Mouse (Mus musculus) midbrain, embryonic 11.5 days (tissue): ENCODE measurements around the gene Cab39l. TPM values are rescaled to one million over a fixed set of nuclear protein-coding genes. Genes with fewer than 3 reads are reported as not detected.
"Not testable (repeated sequence)": the region's sequence is repeated elsewhere in the genome, so short reads cannot be mapped to it uniquely, and the experiment has no call there.

Source experiments
- ATAC-seq: fragments of 200-750 bp; cut with Nextera tagmentation; 2 replicates; pipeline ENCODE4 v1.8.0; 2017; ENCODE audit warnings: moderate TSS enrichment, moderate library complexity; ENCODE audit not compliant: low FRiP score
- DNase-seq: peaks from one replicate; pipeline ENCODE4 v3.0.0; 2015; ENCODE audit warnings: low spot score; ENCODE audit errors: missing footprints
- H3K27ac ChIP-seq: fragments of 300-500 bp; sonication (generic); 2 replicates; pipeline ENCODE4 v1.5.1; 2014; ENCODE audit warnings: low read depth, low read length
- H3K27me3 ChIP-seq: fragments of 300-500 bp; sonication (generic); 2 replicates; pipeline ENCODE4 v1.6.1; 2014; ENCODE audit warnings: mild to moderate bottlenecking, low read length, moderate library complexity, mixed read lengths; ENCODE audit not compliant: control insufficient read depth, insufficient read depth
- H3K36me3 ChIP-seq: fragments of 300-500 bp; sonication (generic); 2 replicates; pipeline ENCODE4 v1.6.1; 2014; ENCODE audit warnings: mild to moderate bottlenecking, low read length, moderate library complexity, mixed read lengths; ENCODE audit not compliant: control insufficient read depth, insufficient read depth
- H3K4me1 ChIP-seq: fragments of 300-500 bp; sonication (generic); 2 replicates; pipeline ENCODE4 v1.6.1; 2014; ENCODE audit warnings: low read length; ENCODE audit not compliant: control insufficient read depth, insufficient read depth
- H3K4me2 ChIP-seq: fragments of 300-500 bp; sonication (generic); 2 replicates; pipeline ENCODE4 v1.6.1; 2014; ENCODE audit warnings: mild to moderate bottlenecking, moderate library complexity
- H3K4me3 ChIP-seq: fragments of 300-500 bp; sonication (generic); 2 replicates; pipeline ENCODE4 v1.5.1; 2014; ENCODE audit warnings: low read depth, low read length
- H3K9ac ChIP-seq: fragments of 300-500 bp; sonication (generic); 2 replicates; pipeline ENCODE4 v1.6.1; 2014; ENCODE audit warnings: low read length
- H3K9me3 ChIP-seq: fragments of 300-500 bp; sonication (generic); 2 replicates; pipeline ENCODE4 v1.6.1; 2016; ENCODE audit warnings: low read length; ENCODE audit not compliant: control insufficient read depth
- WGBS: fragments of 180-500 bp; shearing (Covaris S2); extraction: QIAGEN DNeasy Blood & Tissue Kit; methylation state at CpG from one replicate; pipeline ENCODE4 v1.1.7; 2014; 5-methylcytosine and 5-hydroxymethylcytosine counted together
- polyA plus RNA-seq: library from polyadenylated mRNA; unstranded; fragments of >200 nt; fragmentation: Nextera tagmentation; extraction: Ambion mirVana; gene quantifications from 2 replicates; pipeline ENCODE4 v1.2.1, GENCODE M21; 2014

The Cab39l gene
- polyA plus RNA-seq, 1 experiment from 2014 or later = 47.3 TPM

- Histone ChIP-seq H3K27ac (no peak overlapping the region), H3K36me3 (no peaks in the 10 kb centered on the region), H3K4me3 (no peak overlapping the region), H3K4me1 (no peaks in the 10 kb centered on the region), H3K27me3 (no peaks in the 10 kb centered on the region), H3K9ac (no peak overlapping the region), H3K9me3 (no peaks in the 10 kb centered on the region), H3K4me2 (no peak overlapping the region)
- DNase-seq = peak; percentile 93
- ATAC-seq = no peak
- WGBS = 24% methylated on average over 5 of the region's 5 CpGs
Measured at GRCm38 (mm10) chr14:59605671-59606353, 165.0 kb downstream of the Cab39l start.

- no peaks in the 10 kb centered on the region for H3K4me1 ChIP-seq
- DNase-seq (peak; percentile 60), ATAC-seq (no peak)
- no peaks in the 10 kb centered on the region for H3K9me3 ChIP-seq
- H3K27ac ChIP-seq = no peak overlapping the region
- H3K36me3 ChIP-seq = no peaks in the 10 kb centered on the region
- no peak overlapping the region for H3K4me3 ChIP-seq
- 46% methylated on average over 3 of the region's 3 CpGs for WGBS
- no peak overlapping the region for H3K9ac ChIP-seq
- H3K4me2 ChIP-seq = no peak overlapping the region
- H3K27me3 ChIP-seq = no peaks in the 10 kb centered on the region
Measured at GRCm38 (mm10) chr14:59607021-59607420, 166.2 kb downstream of the Cab39l start.

- DNase-seq (peak; percentile 94), ATAC-seq (no peak)
- no peaks in the 10 kb centered on the region for H3K9me3 ChIP-seq
- no peak overlapping the region for H3K4me2 ChIP-seq
- H3K4me1 ChIP-seq = no peaks in the 10 kb centered on the region
- H3K4me3 ChIP-seq = no peak overlapping the region
- H3K27me3 ChIP-seq = no peaks in the 10 kb centered on the region
- H3K36me3 ChIP-seq = no peaks in the 10 kb centered on the region
- WGBS = 56% methylated on average over 14 of the region's 14 CpGs
- no peak overlapping the region for H3K27ac ChIP-seq
- H3K9ac ChIP-seq = no peak overlapping the region
Measured at GRCm38 (mm10) chr14:59612920-59613625, 172.3 kb downstream of the Cab39l start.

DNA sequence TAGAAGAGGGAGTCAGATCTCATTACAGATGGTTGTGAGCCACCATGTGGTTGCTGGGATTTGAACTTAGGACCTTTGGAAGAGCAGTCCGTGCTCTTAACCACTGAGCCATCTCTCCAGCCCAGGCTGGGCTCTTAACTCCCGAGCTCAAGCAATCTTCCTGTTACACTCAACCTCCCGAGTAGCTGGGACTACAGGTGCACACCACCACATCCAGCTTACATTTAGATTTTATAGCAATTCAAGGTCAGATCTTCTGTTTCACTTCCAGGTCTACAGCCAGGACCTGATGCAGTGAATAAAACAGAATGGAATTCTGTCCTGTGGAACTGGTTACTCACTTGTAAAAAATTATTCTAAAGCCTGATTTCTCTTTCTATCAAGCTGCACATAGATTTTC, 173.4 kb downstream of the Cab39l start:
- not testable (repeated sequence) for H3K27me3 ChIP-seq, H3K4me1 ChIP-seq, DNase-seq, H3K36me3 ChIP-seq, H3K4me2 ChIP-seq, ATAC-seq, H3K4me3 ChIP-seq, H3K9me3 ChIP-seq, H3K27ac ChIP-seq, H3K9ac ChIP-seq
- 73% methylated on average over 3 of the region's 3 CpGs for WGBS

- no peak for ATAC-seq
- no peaks in the 10 kb centered on the region for H3K27me3 ChIP-seq
- no peaks in the 10 kb centered on the region for H3K4me1 ChIP-seq
- peak; percentile 56 for DNase-seq
- no peaks in the 10 kb centered on the region for H3K9me3 ChIP-seq
- no peak overlapping the region for H3K27ac ChIP-seq
- 38% methylated on average over 7 of the region's 7 CpGs for WGBS
- no peak overlapping the region for H3K4me3 ChIP-seq
- no peak overlapping the region for H3K4me2 ChIP-seq
- no peaks in the 10 kb centered on the region for H3K36me3 ChIP-seq
- H3K9ac ChIP-seq = no peak overlapping the region
Measured at GRCm38 (mm10) chr14:59616802-59617201, 176.0 kb downstream of the Cab39l start.

DNA sequence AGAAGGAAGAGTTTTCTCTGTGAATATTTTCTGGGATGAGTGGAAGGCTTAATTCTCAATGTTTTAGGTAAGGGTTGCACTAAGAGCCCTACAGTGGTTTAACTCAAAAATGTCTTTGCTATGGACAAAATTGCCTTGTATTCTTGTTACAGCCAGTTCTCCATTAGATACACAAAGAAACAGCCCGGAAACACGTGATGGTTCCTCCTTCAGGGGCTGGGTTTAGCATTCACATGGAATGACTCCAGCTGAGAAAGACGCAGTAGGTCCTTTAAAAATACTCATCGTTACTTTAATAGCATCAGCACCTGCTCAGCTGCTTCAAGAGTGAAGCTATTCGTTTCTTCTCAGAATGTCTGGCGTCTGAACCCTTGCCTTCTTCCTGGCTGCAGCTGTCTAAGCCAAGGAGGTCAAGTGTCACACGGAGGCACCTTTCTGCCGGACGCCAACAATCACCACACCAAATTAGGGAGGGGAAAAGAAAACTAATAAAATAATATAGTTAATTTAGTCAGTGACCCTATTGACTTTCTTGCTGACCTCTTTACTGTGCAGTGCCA, 183.6 kb downstream of the Cab39l start:
- H3K4me2 ChIP-seq = no peak overlapping the region
- peaks cover 10% of the 10 kb centered on the region for H3K4me1 ChIP-seq
- ATAC-seq = no peak
- no peaks in the 10 kb centered on the region for H3K9me3 ChIP-seq
- H3K4me3 ChIP-seq = no peak overlapping the region
- 35% methylated on average over 9 of the region's 9 CpGs for WGBS
- no peak for DNase-seq
- H3K36me3 ChIP-seq = no peaks in the 10 kb centered on the region
- no peak overlapping the region for H3K9ac ChIP-seq
- H3K27me3 ChIP-seq = peaks cover 18% of the 10 kb centered on the region
- no peak overlapping the region for H3K27ac ChIP-seq

DNA sequence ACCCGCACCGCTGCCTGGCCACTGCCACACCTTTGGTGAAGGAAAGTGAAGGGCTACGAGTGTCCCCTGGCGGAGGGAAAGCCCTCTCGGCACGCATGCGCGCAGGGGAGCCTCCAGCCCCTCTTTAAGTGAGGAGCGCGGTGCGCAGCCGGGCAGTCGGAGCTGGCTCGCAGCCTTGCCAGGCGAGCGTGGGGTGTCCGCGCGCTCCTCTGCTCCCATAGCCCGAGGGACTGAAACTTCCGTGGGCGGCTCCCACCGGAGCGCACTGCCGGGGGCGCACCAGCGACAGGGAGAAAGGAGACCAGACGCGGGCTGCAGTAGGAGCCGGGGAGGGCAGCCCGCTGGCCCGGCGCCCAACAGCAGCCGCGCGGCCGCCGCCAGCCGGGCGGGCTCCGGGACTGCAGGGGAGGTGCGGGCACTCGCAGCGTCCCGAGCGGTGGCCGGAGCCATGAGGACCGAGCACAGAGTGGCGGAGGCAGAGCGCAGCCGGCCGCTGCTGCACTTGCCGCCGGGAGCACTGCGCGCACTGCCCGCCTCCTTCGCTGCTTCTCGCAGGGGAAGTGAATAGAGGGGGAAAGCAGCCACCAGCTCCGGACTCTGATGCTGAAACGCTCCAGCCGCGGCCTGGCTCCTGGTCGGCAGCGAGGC, 184.5 kb downstream of the Cab39l start, which contains the start of gene Shisa2:
Gene Shisa2 (plus strand): TSS at position 151 of the 648 bp plus-strand sequence.
- Histone ChIP-seq H3K27me3 (peaks cover 18% of the 10 kb centered on the region), H3K4me1 (peaks cover 10% of the 10 kb centered on the region), H3K27ac (peak within 1 kb of the TSS; percentile 40; the same call in 1 of the 2 replicates), H3K36me3 (no peaks in the 10 kb centered on the region), H3K4me2 (peak within 1 kb of the TSS; percentile 72), H3K4me3 (peak within 1 kb of the TSS; percentile 55), H3K9ac (peak within 1 kb of the TSS; percentile 62), H3K9me3 (no peaks in the 10 kb centered on the region)
- under 1% methylated on average over 64 of the region's 65 CpGs for WGBS
- ATAC-seq (peak; percentile 88), DNase-seq (peak; percentile 98)

DNA sequence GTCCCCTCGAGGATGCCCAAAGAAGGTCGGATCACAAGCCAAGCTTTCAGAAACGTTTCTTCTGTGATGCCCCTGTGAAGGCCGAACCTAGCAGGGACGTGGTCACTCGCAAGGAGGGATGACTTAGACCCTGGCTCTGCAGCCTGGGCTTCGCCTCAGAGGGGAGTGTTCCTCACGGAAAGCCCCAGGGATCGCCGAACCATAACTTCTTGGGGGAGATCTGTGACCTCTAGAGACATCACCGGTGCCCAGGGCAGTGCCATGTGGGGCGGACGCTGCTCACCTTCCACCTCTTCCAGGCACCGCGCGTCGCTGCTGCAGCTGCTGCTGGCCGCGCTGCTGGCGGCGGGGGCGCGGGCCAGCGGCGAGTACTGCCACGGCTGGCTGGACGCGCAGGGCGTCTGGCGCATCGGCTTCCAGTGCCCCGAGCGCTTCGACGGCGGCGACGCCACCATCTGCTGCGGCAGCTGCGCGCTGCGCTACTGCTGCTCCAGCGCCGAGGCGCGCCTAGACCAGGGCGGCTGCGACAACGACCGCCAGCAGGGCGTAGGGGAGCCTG, 185.1 kb downstream of the Cab39l start:
- peak overlapping the region; percentile 55 for H3K4me3 ChIP-seq
- H3K27ac ChIP-seq = no peak overlapping the region; the same call in 1 of the 2 replicates
- no peaks in the 10 kb centered on the region for H3K9me3 ChIP-seq
- H3K36me3 ChIP-seq = no peaks in the 10 kb centered on the region
- under 1% methylated on average over 51 of the region's 51 CpGs for WGBS
- peak overlapping the region; percentile 72 for H3K4me2 ChIP-seq
- peak; percentile 74 for ATAC-seq
- peak overlapping the region; percentile 62 for H3K9ac ChIP-seq
- peaks cover 18% of the 10 kb centered on the region for H3K27me3 ChIP-seq
- peak; percentile 98 for DNase-seq
- H3K4me1 ChIP-seq = peaks cover 10% of the 10 kb centered on the region
